Mouse (Mus musculus): Measurements from ENCODE around the gene Sema6d. TPM values are rescaled to one million over a fixed set of nuclear protein-coding genes. Genes with fewer than 3 reads are reported as not detected.

The Sema6d gene
- polyA plus RNA-seq, 1 experiment: not detected

DNA sequence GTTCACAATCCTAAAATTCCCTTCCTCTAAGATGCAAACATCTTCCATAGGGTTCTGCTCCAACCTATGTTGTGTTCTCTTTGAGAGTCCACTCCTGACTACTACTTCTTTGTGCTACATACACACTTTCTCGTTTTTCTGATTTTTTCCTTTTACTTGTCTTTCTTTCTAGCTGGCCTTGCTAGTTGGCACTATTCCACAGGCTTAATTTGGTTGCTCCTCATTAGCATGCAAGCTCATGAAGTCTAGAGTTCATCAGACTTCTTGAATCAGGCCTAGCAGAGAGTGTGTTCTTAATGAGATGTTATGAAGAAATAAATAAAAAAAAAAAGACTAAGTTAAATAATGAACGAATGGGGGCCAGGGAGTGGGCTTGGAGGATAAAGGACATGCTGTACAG lies 368.3 kb downstream of the Sema6d start:
- no peak for TF ChIP-seq GATA1 (IDR thresholded peaks at IDR 0.05; ENCODE audit: low read length)

DNA sequence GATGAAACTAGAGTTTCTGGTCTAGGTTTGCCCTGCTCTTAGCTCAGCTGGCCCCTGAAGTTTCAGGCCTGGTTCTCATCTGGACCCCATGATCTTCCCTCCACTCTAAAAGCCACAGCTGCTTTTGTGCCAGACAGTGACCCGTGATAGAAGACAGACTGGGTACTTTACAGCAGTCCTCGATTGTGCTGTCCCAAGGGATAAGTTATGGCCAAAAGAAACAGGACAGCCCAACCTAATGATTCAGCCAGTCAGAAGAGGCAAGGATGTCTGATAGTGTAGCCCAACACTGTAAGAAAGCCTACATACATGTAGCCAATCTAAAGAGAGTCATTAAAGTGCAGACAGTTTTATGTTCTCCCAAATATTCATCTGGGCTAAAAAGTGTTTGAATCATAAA lies 371.2 kb downstream of the Sema6d start:
- no peak for TF ChIP-seq GATA1 (IDR thresholded peaks at IDR 0.05; ENCODE audit: low read length)

- TF ChIP-seq GATA1 (IDR thresholded peaks at IDR 0.05; ENCODE audit: low read length): no peak
These were observed 371.6 kb downstream of the Sema6d start for GRCm38 (mm10) chr2:124461378-124461851.

GRCm38 (mm10) chr2:124465004-124465946 lies 375.5 kb downstream of the Sema6d start:
- no peak for TF ChIP-seq GATA1 (IDR thresholded peaks at IDR 0.05; ENCODE audit: low read length)

GRCm38 (mm10) chr2:124467429-124467828 lies 377.7 kb downstream of the Sema6d start:
- no peak for TF ChIP-seq GATA1 (IDR thresholded peaks at IDR 0.05; ENCODE audit: low read length)

- no peak for TF ChIP-seq GATA1 (IDR thresholded peaks at IDR 0.05; ENCODE audit: low read length)
These were observed 380.7 kb downstream of the Sema6d start for GRCm38 (mm10) chr2:124470346-124471042.

DNA sequence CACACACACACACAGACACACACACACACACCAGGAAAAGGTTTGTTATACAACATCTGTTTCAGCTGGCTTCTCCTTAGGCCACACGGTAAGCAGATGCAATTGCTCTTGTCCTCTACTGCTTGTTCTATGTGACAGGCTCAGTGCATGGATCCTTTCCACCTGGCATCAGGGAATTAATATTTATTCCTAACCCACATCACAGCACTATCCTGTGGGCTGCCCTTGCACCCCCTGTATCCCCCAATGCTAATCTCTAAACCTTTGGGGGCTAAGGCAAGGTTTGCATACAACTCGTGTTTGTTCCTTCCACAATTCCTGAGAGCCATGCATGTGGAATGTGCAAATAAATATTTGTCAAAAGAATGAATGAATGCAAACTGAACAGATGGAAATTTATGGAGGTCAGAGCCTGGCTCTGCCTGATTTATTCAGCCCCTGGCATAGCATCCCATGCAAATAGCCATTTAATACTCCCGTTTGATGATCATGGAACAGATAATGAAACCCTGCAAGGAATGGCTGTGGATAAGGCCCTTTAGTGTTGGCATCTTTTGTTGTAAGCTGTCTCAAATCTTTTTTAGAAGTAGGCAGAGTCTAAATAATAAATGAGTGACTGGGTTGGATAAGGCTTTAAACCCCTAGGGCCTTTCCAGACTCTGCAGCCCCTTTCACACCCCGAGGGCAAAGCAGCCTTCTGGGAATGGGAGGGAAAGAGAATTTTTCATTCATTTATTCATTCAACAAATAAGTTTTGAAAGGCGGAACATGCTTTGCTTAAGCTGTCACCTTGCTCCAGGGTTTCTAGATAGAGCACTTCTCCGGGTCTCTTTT lies 383.1 kb downstream of the Sema6d start:
- TF ChIP-seq GATA1 (IDR thresholded peaks at IDR 0.05; ENCODE audit: low read length): no peak

GRCm38 (mm10) chr2:124477904-124478303 lies 388.1 kb downstream of the Sema6d start:
- no peak for TF ChIP-seq GATA1 (IDR thresholded peaks at IDR 0.05; ENCODE audit: low read length)

DNA sequence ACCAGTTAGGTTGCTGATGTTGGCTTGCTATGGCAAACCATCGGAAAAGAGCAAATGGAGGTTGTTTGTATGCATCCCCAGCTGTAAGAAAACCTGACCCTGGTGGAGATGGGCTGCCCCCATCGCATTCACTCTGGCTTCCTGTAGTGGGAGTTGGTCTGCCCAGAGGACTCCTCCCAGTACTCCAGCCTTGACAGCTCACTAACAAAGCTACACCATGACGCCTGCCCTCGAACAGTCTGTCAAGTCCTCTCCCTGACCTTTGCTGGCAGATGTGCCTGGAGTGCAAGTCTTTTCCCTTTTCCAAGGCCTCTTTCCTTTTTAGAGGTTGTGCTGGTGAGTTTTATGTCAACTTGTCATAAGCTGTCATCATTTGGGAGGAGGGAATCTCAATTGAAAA lies 388.8 kb downstream of the Sema6d start:
- no peak for TF ChIP-seq GATA1 (IDR thresholded peaks at IDR 0.05; ENCODE audit: low read length)

DNA sequence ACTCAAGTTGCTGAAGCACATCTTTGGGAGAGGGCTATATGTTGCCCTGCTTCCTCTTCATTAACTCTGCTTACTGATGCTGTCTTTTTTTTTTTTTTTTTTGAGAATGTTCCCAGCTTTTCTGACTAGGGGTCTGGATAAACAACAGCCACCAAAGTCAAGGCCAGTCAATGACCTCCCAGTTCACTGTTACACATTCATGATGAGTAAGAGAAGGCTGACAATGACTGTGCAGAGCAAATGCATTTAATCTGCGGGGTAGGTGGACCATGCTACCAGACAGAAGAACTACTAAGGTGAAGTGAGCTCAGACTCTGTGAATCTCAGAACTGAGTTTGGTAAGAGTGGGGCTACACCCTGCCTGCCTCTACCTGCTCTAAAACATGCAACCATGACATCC lies 396.0 kb downstream of the Sema6d start:
- no peak for TF ChIP-seq GATA1 (IDR thresholded peaks at IDR 0.05; ENCODE audit: low read length)

- TF ChIP-seq GATA1 (IDR thresholded peaks at IDR 0.05; ENCODE audit: low read length): no peak
These were observed 400.4 kb downstream of the Sema6d start for GRCm38 (mm10) chr2:124490010-124490801.

DNA sequence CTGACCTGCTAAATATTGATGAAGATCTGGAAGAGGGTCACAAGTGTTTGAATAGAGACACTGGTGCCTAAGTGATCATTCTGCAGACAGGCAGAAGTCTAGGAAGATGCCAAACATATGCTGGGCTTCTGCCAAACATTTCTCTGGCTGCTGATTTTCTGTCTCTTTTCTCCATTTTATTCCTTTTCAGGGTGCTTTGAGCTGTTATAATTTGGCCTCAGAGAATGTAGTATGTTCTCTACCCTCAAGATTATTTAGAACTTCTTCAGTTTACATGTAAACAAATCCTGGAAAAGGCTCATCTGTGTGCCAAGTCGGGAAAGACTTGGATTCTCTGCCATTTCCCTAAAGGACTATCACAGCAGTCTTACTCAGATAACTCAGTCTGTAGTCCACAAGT lies 406.0 kb downstream of the Sema6d start:
- TF ChIP-seq GATA1 (IDR thresholded peaks at IDR 0.05; ENCODE audit: low read length): no peak

DNA sequence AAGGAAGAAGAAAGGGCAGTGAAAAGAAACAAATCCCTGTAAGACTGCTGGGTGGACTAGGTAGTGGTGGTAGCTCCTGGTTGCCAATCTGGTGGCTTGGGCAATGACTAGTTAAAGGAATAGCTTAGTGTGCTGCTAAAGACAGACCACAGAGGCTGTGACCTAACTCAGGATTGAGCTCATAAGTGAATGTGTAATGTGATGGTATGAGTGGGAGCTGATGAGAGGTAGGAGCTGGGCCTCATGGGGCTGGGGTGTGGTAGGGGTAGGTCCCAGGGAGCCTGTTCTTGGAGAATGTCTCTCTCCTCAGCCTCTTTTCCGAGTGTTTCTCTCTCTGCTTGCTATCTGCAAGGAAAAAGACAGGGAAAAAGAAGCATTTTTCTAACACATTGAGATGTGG lies 409.9 kb downstream of the Sema6d start:
- no peak for TF ChIP-seq GATA1 (IDR thresholded peaks at IDR 0.05; ENCODE audit: low read length)

GRCm38 (mm10) chr2:124505784-124506489 lies 416.2 kb downstream of the Sema6d start:
- no peak for TF ChIP-seq GATA1 (IDR thresholded peaks at IDR 0.05; ENCODE audit: low read length)

Measured in G1E-ER4 (cell line).